Mouse (Mus musculus): ENCODE measurements at regions not wholly inside any gene's neighbourhood (a gene's known extent, or its start where the extent isn't known, plus 50 kb on each side); places are given as distances from the start of the nearest gene placed in this dataset.

- no peak overlapping the region for H3K9ac ChIP-seq
- H3K27ac ChIP-seq = no peak overlapping the region
- no peaks in the 10 kb centered on the region for H3K9me3 ChIP-seq
- no peak overlapping the region for H3K4me3 ChIP-seq (replicated peaks)
- no peaks in the 10 kb centered on the region for H3K36me3 ChIP-seq
- no peaks in the 10 kb centered on the region for H3K4me1 ChIP-seq
- 42% methylated on average over 8 of the region's 8 CpGs for WGBS
- H3K27me3 ChIP-seq (replicated peaks) = no peaks in the 10 kb centered on the region
- H3K4me2 ChIP-seq = no peak overlapping the region
- no peak for ATAC-seq (ENCODE audit: insufficient read depth, low FRiP score, low read depth)
Observed at GRCm38 (mm10) chr6:117032042-117032746, 136.1 kb upstream of the Cxcl12 start.

- Histone ChIP-seq H3K36me3 (no peaks in the 10 kb centered on the region), H3K27ac (no peak overlapping the region), H3K9ac (no peak overlapping the region), H3K4me1 (no peaks in the 10 kb centered on the region), H3K4me2 (no peak overlapping the region), H3K27me3 (replicated peaks) (no peaks in the 10 kb centered on the region), H3K9me3 (no peaks in the 10 kb centered on the region), H3K4me3 (replicated peaks) (no peak overlapping the region)
- no peak for ATAC-seq (ENCODE audit: insufficient read depth, low FRiP score, low read depth)
- 56% methylated on average over 2 of the region's 2 CpGs for WGBS
Observed at GRCm38 (mm10) chr6:117043744-117044143, 124.6 kb upstream of the Cxcl12 start.

- Histone ChIP-seq H3K4me3 (replicated peaks) (no peak overlapping the region), H3K4me2 (no peak overlapping the region), H3K27ac (no peak overlapping the region), H3K27me3 (replicated peaks) (no peaks in the 10 kb centered on the region), H3K9me3 (no peaks in the 10 kb centered on the region), H3K4me1 (no peaks in the 10 kb centered on the region), H3K9ac (no peak overlapping the region), H3K36me3 (no peaks in the 10 kb centered on the region)
- 23% methylated on average over 14 of the region's 14 CpGs for WGBS
- ATAC-seq (ENCODE audit: insufficient read depth, low FRiP score, low read depth) = no peak
Observed at GRCm38 (mm10) chr6:117049459-117050010, 118.8 kb upstream of the Cxcl12 start.

GRCm38 (mm10) chr6:117060688-117061087 is 107.6 kb upstream of the Cxcl12 start:
- Histone ChIP-seq H3K4me3 (replicated peaks) (no peak overlapping the region), H3K9ac (no peak overlapping the region), H3K4me1 (no peaks in the 10 kb centered on the region), H3K9me3 (no peaks in the 10 kb centered on the region), H3K36me3 (no peaks in the 10 kb centered on the region), H3K27me3 (replicated peaks) (no peaks in the 10 kb centered on the region), H3K4me2 (no peak overlapping the region), H3K27ac (no peak overlapping the region)
- no peak for ATAC-seq (ENCODE audit: insufficient read depth, low FRiP score, low read depth)
- WGBS = 82% methylated on average over 3 of the region's 3 CpGs

GRCm38 (mm10) chr6:117067541-117068305 is 100.6 kb upstream of the Cxcl12 start:
- H3K27ac ChIP-seq = no peak overlapping the region
- no peak overlapping the region for H3K4me2 ChIP-seq
- no peak overlapping the region for H3K9ac ChIP-seq
- ATAC-seq (ENCODE audit: insufficient read depth, low FRiP score, low read depth) = no peak
- H3K27me3 ChIP-seq (replicated peaks) = no peaks in the 10 kb centered on the region
- H3K4me3 ChIP-seq (replicated peaks) = no peak overlapping the region
- WGBS = 59% methylated on average over 9 of the region's 9 CpGs
- H3K4me1 ChIP-seq = no peaks in the 10 kb centered on the region
- no peaks in the 10 kb centered on the region for H3K9me3 ChIP-seq
- H3K36me3 ChIP-seq = no peaks in the 10 kb centered on the region

GRCm38 (mm10) chr6:117071311-117071710 is 97.0 kb upstream of the Cxcl12 start:
- no peak overlapping the region for H3K9ac ChIP-seq
- ATAC-seq (ENCODE audit: insufficient read depth, low FRiP score, low read depth) = no peak
- H3K27me3 ChIP-seq (replicated peaks) = no peaks in the 10 kb centered on the region
- H3K4me3 ChIP-seq (replicated peaks) = no peak overlapping the region
- no peaks in the 10 kb centered on the region for H3K36me3 ChIP-seq
- H3K4me2 ChIP-seq = no peak overlapping the region
- WGBS = 70% methylated on average over 6 of the region's 6 CpGs
- no peaks in the 10 kb centered on the region for H3K9me3 ChIP-seq
- no peaks in the 10 kb centered on the region for H3K4me1 ChIP-seq
- H3K27ac ChIP-seq = no peak overlapping the region

- Histone ChIP-seq H3K4me1 (no peaks in the 10 kb centered on the region), H3K27ac (no peak overlapping the region), H3K27me3 (replicated peaks) (no peaks in the 10 kb centered on the region), H3K36me3 (no peaks in the 10 kb centered on the region), H3K4me3 (replicated peaks) (no peak overlapping the region), H3K9ac (no peak overlapping the region), H3K4me2 (no peak overlapping the region), H3K9me3 (no peaks in the 10 kb centered on the region)
- no peak for ATAC-seq (ENCODE audit: insufficient read depth, low FRiP score, low read depth)
- 84% methylated on average over 8 of the region's 8 CpGs for WGBS
Observed at GRCm38 (mm10) chr6:117071857-117072256, 96.5 kb upstream of the Cxcl12 start.

GRCm38 (mm10) chr6:117079500-117079899 is 88.8 kb upstream of the Cxcl12 start:
- ATAC-seq (ENCODE audit: insufficient read depth, low FRiP score, low read depth) = no peak
- Histone ChIP-seq H3K9ac (no peak overlapping the region), H3K27me3 (replicated peaks) (no peaks in the 10 kb centered on the region), H3K4me2 (no peak overlapping the region), H3K9me3 (no peaks in the 10 kb centered on the region), H3K4me1 (no peaks in the 10 kb centered on the region), H3K36me3 (no peaks in the 10 kb centered on the region), H3K27ac (no peak overlapping the region), H3K4me3 (replicated peaks) (no peak overlapping the region)
- WGBS = 44% methylated on average over 5 of the region's 5 CpGs

- no peaks in the 10 kb centered on the region for H3K36me3 ChIP-seq
- ATAC-seq (ENCODE audit: insufficient read depth, low FRiP score, low read depth) = no peak
- H3K27me3 ChIP-seq (replicated peaks) = no peaks in the 10 kb centered on the region
- no peaks in the 10 kb centered on the region for H3K4me1 ChIP-seq
- no peaks in the 10 kb centered on the region for H3K9me3 ChIP-seq
- no peak overlapping the region for H3K4me2 ChIP-seq
- 47% methylated on average over 13 of the region's 13 CpGs for WGBS
- H3K9ac ChIP-seq = no peak overlapping the region
- H3K27ac ChIP-seq = no peak overlapping the region
- H3K4me3 ChIP-seq (replicated peaks) = no peak overlapping the region
Observed at GRCm38 (mm10) chr6:117080973-117081372, 87.4 kb upstream of the Cxcl12 start.

- no peak overlapping the region for H3K4me3 ChIP-seq (replicated peaks)
- H3K4me2 ChIP-seq = no peak overlapping the region
- ATAC-seq (ENCODE audit: insufficient read depth, low FRiP score, low read depth) = no peak
- no peaks in the 10 kb centered on the region for H3K4me1 ChIP-seq
- no peaks in the 10 kb centered on the region for H3K27me3 ChIP-seq (replicated peaks)
- no peak overlapping the region for H3K27ac ChIP-seq
- H3K9me3 ChIP-seq = no peaks in the 10 kb centered on the region
- H3K36me3 ChIP-seq = no peaks in the 10 kb centered on the region
- H3K9ac ChIP-seq = no peak overlapping the region
- 54% methylated on average over 6 of the region's 6 CpGs for WGBS
Observed at GRCm38 (mm10) chr6:117084211-117084610, 84.1 kb upstream of the Cxcl12 start.

GRCm38 (mm10) chr6:117084833-117085500 is 83.4 kb upstream of the Cxcl12 start:
- Histone ChIP-seq H3K36me3 (no peaks in the 10 kb centered on the region), H3K4me1 (no peaks in the 10 kb centered on the region), H3K4me2 (no peak overlapping the region), H3K4me3 (replicated peaks) (no peak overlapping the region), H3K9ac (no peak overlapping the region), H3K9me3 (no peaks in the 10 kb centered on the region), H3K27me3 (replicated peaks) (no peaks in the 10 kb centered on the region), H3K27ac (no peak overlapping the region)
- WGBS = 47% methylated on average over 13 of the region's 13 CpGs
- no peak; the same call in 1 of the 2 replicates for ATAC-seq (ENCODE audit: insufficient read depth, low FRiP score, low read depth)

- Histone ChIP-seq H3K27me3 (replicated peaks) (no peaks in the 10 kb centered on the region), H3K4me1 (no peaks in the 10 kb centered on the region), H3K27ac (no peak overlapping the region), H3K9me3 (no peaks in the 10 kb centered on the region), H3K4me2 (no peak overlapping the region), H3K4me3 (replicated peaks) (no peak overlapping the region), H3K36me3 (no peaks in the 10 kb centered on the region), H3K9ac (no peak overlapping the region)
- 92% methylated on average over 6 of the region's 6 CpGs for WGBS
- no peak for ATAC-seq (ENCODE audit: insufficient read depth, low FRiP score, low read depth)
Observed at GRCm38 (mm10) chr6:117094742-117095141, 73.6 kb upstream of the Cxcl12 start.
